In the genomic region with DNA sequence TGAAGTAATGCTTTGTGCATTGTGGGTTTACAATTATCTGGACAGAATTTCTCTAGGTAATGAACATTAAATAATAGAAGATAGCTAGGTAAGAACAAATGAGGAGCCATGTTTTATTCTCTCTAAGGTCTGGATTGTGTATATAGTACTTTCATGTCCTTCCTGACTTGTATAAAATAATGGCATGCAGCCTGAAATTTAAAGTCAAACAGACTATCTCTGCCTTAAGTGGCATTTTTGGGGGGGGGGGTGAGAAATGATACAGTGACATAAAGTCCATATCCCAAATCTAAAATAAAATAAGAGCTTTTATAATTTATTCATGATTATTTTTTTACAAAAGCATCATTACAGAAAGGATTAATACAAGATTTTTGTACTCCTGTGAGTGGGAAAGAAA, we compare ENCODE assay signal across 30 mouse cellular contexts. TPM values are rescaled to one million over a fixed set of nuclear protein-coding genes. Genes with fewer than 3 reads are reported as not detected.
"Had no signal": no experiment of that assay in that cellular context is flagged by ENCODE, and none has a peak within 500 bp of the region (broad histone marks: within the 10 kb centered on the region; RNA-seq: fewer than 3 reads in every experiment).

No protein-coding gene starts in this region.

- H3K9me3 ChIP-seq: hindbrain, embryonic 12.5 days; hindbrain, embryonic 15.5 days; limb, embryonic 15.5 days had no signal

- H3K4me3 ChIP-seq: heart, adult 2 months; heart, embryonic 13.5 days; heart, embryonic 15.5 days; hindbrain, embryonic 12.5 days; hindbrain, embryonic 15.5 days; kidney, embryonic 15.5 days; limb, embryonic 13.5 days; limb, embryonic 15.5 days had no signal

- H3K4me2 ChIP-seq: heart, embryonic 11.5 days; heart, embryonic 13.5 days; heart, embryonic 15.5 days; hindbrain, embryonic 12.5 days; hindbrain, embryonic 15.5 days; kidney, embryonic 15.5 days; limb, embryonic 13.5 days; limb, embryonic 15.5 days had no signal

- H3K27me3 ChIP-seq: heart, embryonic 13.5 days; heart, embryonic 15.5 days; hindbrain, embryonic 12.5 days; hindbrain, embryonic 15.5 days; kidney, embryonic 15.5 days; limb, embryonic 13.5 days; limb, embryonic 15.5 days had no signal

- ATAC-seq: hindbrain, postnatal 0 days; intestine, embryonic 16.5 days had no signal

- H3K27ac ChIP-seq: heart, adult 2 months; heart, embryonic 13.5 days; heart, embryonic 15.5 days; hindbrain, embryonic 12.5 days; hindbrain, embryonic 15.5 days; hindbrain, postnatal 0 days; kidney, embryonic 15.5 days; kidney, postnatal 0 days; limb, embryonic 13.5 days; limb, embryonic 15.5 days had no signal

- H3K36me3 ChIP-seq: heart, embryonic 13.5 days; heart, embryonic 15.5 days; hindbrain, embryonic 12.5 days; hindbrain, embryonic 15.5 days; kidney, embryonic 15.5 days; limb, embryonic 13.5 days; limb, embryonic 15.5 days had no signal

- DNase-seq: gastrocnemius, postnatal 14 days; gastrocnemius, postnatal 36 days; heart, adult 11 months; heart, adult 2 months; heart, postnatal 14 days; heart, postnatal 36 days; kidney, adult 11 months; kidney, adult 2 months; kidney, adult 9 months; kidney, postnatal 14 days; kidney, postnatal 36 days; layer of hippocampus, adult 9-11 months; layer of hippocampus, postnatal 36 days; left cerebral cortex, postnatal 4 days had no signal

- H3K9ac ChIP-seq: heart, embryonic 13.5 days; heart, embryonic 15.5 days; hindbrain, embryonic 12.5 days; hindbrain, embryonic 15.5 days; kidney, embryonic 15.5 days; limb, embryonic 13.5 days; limb, embryonic 15.5 days had no signal

- H3K4me1 ChIP-seq: heart, embryonic 13.5 days; heart, embryonic 15.5 days; hindbrain, embryonic 12.5 days; hindbrain, embryonic 15.5 days; kidney, embryonic 15.5 days; limb, embryonic 13.5 days; limb, embryonic 15.5 days had no signal

RNA-seq across cellular contexts. Expression of a gene that starts 45.5 kb away (rescaled TPM):
- polyA plus RNA-seq: gonadal fat pad, adult 2 months; heart, adult 2 months; heart, embryonic 11.5 days; heart, embryonic 13.5 days; heart, embryonic 15.5 days; heart, postnatal 0 days; hindbrain, embryonic 12.5 days; intestine, embryonic 14.5 days; intestine, embryonic 16.5 days; limb, embryonic 11.5 days; limb, embryonic 13.5 days; limb, embryonic 15.5 days; liver, adult 2 months had no signal
